Mouse (Mus musculus): Measurements from ENCODE around the gene Creb3. TPM values are rescaled to one million over a fixed set of nuclear protein-coding genes. Genes with fewer than 3 reads are reported as not detected.

The Creb3 gene
- polyA plus RNA-seq, 1 experiment = 133 TPM

DNA sequence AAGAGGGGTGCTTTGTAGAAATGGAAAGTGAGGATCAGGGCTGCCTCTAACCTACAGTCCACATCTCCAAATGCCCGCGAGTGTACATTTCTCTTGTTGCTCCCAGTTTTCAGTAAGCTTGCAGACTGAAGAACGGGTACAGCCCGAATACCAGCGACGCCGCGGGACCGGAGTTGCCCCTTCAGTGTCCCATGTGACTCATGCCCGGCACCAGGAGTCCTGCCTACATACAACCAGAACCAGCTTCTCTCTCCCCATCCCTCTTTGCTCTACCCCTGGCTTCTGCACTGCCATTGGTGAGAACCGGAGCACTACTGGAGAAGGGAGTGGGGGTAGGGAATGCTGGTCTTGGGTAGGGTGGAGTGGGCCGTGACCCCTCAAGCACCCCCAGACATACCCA is 19.2 kb downstream of the Creb3 start:
- WGBS = 95% methylated on average over 12 of the region's 12 CpGs
- peaks cover 10% of the 10 kb centered on the region for H3K4me1 ChIP-seq (ENCODE audit: control insufficient read depth, insufficient read depth, insufficient read length, low read length)
- no peak overlapping the region for H3K4me3 ChIP-seq (ENCODE audit: low read depth, low read length)
- no peak for TF ChIP-seq POLR2A (IDR thresholded peaks at IDR 0.05; ENCODE audit: low read depth, low read length)
- no peak for TF ChIP-seq CTCF (IDR thresholded peaks at IDR 0.05; ENCODE audit: extremely low read depth, insufficient read length, insufficient replicate concordance, low read depth, low read length)
- no peak overlapping the region for H3K27ac ChIP-seq (ENCODE audit: insufficient read depth, low read depth, low read length)
- H3K36me3 ChIP-seq (ENCODE audit: control insufficient read depth, insufficient read depth, low read length) = peaks cover 30% of the 10 kb centered on the region
- H3K27me3 ChIP-seq (ENCODE audit: control insufficient read depth, insufficient read depth, low read length) = no peaks in the 10 kb centered on the region

DNA sequence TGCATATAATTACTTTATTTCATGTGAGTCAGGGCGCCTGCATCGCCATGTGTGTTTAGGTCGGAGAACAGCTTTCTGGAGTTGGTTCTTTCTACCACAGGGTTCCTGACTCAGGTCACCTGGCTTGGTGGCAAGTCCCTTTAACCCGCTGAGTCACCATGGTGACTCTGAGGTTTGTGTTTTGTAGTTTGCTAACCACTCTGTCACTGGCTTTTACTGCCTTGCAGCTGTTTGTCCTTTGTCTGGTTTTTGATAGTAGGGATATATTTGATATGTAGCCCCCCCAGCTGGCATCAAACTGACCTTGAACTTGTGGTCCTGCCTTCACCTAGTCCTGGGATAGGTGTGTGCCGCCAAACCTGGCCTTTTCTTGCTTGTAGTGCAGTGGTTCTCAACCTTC is 20.1 kb downstream of the Creb3 start:
- no peak for TF ChIP-seq CTCF (IDR thresholded peaks at IDR 0.05; ENCODE audit: extremely low read depth, insufficient read length, insufficient replicate concordance, low read depth, low read length)
- no peak for TF ChIP-seq POLR2A (IDR thresholded peaks at IDR 0.05; ENCODE audit: low read depth, low read length)
- H3K27ac ChIP-seq (ENCODE audit: insufficient read depth, low read depth, low read length) = no peak overlapping the region
- WGBS = 82% methylated on average over 5 of the region's 5 CpGs
- peaks cover 5% of the 10 kb centered on the region for H3K4me1 ChIP-seq (ENCODE audit: control insufficient read depth, insufficient read depth, insufficient read length, low read length)
- H3K27me3 ChIP-seq (ENCODE audit: control insufficient read depth, insufficient read depth, low read length) = no peaks in the 10 kb centered on the region
- H3K4me3 ChIP-seq (ENCODE audit: low read depth, low read length) = no peak overlapping the region
- H3K36me3 ChIP-seq (ENCODE audit: control insufficient read depth, insufficient read depth, low read length) = peaks cover 30% of the 10 kb centered on the region

DNA sequence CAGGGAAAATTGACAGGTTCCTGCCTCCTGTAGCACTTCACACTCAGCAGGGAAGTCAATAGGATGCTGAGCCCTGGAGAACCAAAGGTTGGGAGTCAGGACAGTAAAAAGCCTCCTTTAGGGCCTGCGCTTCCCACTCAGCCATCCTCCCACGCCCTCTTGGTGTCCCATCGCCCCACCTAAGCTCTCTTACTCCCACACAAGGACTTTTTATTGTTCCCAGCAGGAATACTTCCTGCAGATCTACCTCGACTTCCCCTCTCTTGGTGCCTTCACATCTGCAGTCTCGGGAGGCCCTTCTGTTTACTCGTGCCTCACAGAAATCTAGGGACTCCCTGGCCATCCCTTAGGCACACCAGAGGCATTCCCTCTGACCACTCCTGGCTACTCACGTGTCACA is 21.3 kb downstream of the Creb3 start:
- peaks cover 2% of the 10 kb centered on the region; the same call in 1 of the 2 replicates for H3K4me1 ChIP-seq (ENCODE audit: control insufficient read depth, insufficient read depth, insufficient read length, low read length)
- H3K4me3 ChIP-seq (ENCODE audit: low read depth, low read length) = no peak overlapping the region
- peaks cover 30% of the 10 kb centered on the region for H3K36me3 ChIP-seq (ENCODE audit: control insufficient read depth, insufficient read depth, low read length)
- H3K27ac ChIP-seq (ENCODE audit: insufficient read depth, low read depth, low read length) = no peak overlapping the region
- 74% methylated on average over 7 of the region's 7 CpGs for WGBS
- TF ChIP-seq POLR2A (IDR thresholded peaks at IDR 0.05; ENCODE audit: low read depth, low read length) (no peak), CTCF (IDR thresholded peaks at IDR 0.05; ENCODE audit: extremely low read depth, insufficient read length, insufficient replicate concordance, low read depth, low read length) (no peak)
- no peaks in the 10 kb centered on the region for H3K27me3 ChIP-seq (ENCODE audit: control insufficient read depth, insufficient read depth, low read length)

DNA sequence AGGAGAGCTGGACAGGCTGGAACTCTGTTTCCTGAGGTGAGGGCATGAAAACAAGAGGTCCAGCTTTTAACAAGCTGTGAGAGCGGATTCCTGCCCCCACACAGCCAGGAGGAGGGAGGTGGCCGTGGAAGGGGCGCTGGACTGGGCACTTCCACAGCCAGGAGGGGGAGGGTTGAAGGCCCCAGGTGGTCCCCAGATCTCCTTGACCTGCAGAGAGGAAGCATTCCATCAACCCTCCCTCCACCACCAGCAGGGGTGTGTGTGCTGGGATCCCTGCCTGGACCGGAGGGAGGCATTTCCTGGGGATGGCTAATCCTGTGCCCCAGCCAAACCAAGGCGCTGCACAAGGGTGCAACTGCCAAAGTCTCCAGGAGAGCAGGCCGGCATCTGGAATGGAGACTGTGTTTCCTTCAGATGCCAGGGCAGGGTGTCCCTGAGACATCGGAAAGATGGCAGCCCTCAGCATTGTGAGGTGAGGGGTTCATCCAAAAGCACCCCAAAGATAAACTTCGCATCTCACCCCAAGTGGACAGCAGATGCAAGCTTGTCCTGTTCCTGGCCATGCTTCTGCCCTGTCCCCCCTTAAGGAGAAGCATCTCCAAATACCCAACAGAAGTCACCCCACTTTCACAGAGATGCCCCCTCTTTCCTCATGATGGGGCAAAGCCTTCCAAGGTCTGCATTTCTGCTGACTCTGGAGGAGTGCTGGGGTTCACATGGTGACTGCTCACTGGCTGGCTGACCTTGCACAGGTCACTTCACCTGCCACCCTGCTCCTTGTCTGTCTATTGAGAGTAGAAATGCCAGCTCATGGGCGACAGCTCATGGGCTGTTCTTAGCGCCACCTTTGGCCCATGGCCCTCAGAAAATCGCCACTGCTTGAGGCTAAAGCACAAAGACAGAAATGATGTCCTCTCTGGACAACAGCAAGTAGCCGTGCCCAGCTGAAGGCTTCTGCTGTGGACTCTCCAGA is 22.6 kb downstream of the Creb3 start, which contains the start of gene Msmp:
TSS of gene Msmp (minus strand) at position 51 of the 973 bp plus-strand sequence.
- peaks cover under 1% of the 10 kb centered on the region; the same call in 1 of the 2 replicates for H3K4me1 ChIP-seq (ENCODE audit: control insufficient read depth, insufficient read depth, insufficient read length, low read length)
- WGBS = 77% methylated on average over 12 of the region's 12 CpGs
- H3K27me3 ChIP-seq (ENCODE audit: control insufficient read depth, insufficient read depth, low read length) = no peaks in the 10 kb centered on the region
- H3K4me3 ChIP-seq (ENCODE audit: low read depth, low read length) = no peak within 1 kb of the TSS
- no peak within 1 kb of the TSS for H3K27ac ChIP-seq (ENCODE audit: insufficient read depth, low read depth, low read length)
- H3K36me3 ChIP-seq (ENCODE audit: control insufficient read depth, insufficient read depth, low read length) = peaks cover 30% of the 10 kb centered on the region
- no peak for TF ChIP-seq POLR2A (IDR thresholded peaks at IDR 0.05; ENCODE audit: low read depth, low read length)
- TF ChIP-seq CTCF (IDR thresholded peaks at IDR 0.05; ENCODE audit: extremely low read depth, insufficient read length, insufficient replicate concordance, low read depth, low read length) = no peak

DNA sequence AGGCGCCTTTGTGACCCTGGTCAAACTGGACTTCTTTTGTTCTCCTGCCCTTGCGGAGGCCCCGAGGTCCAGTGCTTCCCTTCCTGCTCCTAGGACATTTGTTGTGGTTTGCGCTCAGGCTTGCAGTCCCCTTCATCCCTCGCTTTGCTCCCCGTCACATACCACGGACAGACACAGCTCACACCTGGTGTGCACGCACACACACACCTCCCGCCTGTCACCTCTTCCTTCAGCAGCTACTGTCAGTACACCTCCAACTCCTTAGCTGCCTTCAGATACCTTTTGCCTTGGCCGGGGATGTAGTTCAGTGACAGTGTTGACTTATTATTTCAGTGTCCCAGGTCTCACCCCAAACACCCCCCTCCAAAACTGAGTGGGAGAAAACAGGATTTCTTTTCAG is 23.6 kb downstream of the Creb3 start:
- 69% methylated on average over 10 of the region's 10 CpGs for WGBS
- TF ChIP-seq POLR2A (IDR thresholded peaks at IDR 0.05; ENCODE audit: low read depth, low read length) = no peak
- no peak for TF ChIP-seq CTCF (IDR thresholded peaks at IDR 0.05; ENCODE audit: extremely low read depth, insufficient read length, insufficient replicate concordance, low read depth, low read length)
- H3K27ac ChIP-seq (ENCODE audit: insufficient read depth, low read depth, low read length) = no peak overlapping the region
- H3K4me3 ChIP-seq (ENCODE audit: low read depth, low read length) = no peak overlapping the region
- H3K36me3 ChIP-seq (ENCODE audit: control insufficient read depth, insufficient read depth, low read length) = peaks cover 27% of the 10 kb centered on the region
- no peaks in the 10 kb centered on the region; the same call in 1 of the 2 replicates for H3K4me1 ChIP-seq (ENCODE audit: control insufficient read depth, insufficient read depth, insufficient read length, low read length)
- H3K27me3 ChIP-seq (ENCODE audit: control insufficient read depth, insufficient read depth, low read length) = no peaks in the 10 kb centered on the region

DNA sequence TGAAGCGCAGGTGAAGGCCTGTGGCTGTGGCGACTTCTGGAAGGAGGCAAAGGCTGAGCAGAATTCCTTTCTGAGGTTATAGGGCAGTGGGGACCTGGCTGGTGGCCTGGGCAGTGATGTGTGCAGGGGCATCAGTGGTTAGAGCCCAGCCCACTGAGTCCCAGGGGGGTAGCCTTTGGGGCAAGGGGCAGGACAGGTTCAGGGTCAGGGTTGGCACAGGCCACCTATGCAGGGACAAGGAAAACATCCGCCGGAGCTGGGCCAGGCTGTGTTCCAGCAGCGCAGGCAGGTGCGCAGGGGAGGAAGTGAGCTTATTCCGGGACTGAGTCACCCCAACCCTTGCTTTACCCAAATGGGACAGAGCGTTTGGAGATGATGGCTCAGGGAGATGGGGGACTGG is 24.3 kb downstream of the Creb3 start:
- Histone ChIP-seq H3K4me1 (ENCODE audit: control insufficient read depth, insufficient read depth, insufficient read length, low read length) (no peaks in the 10 kb centered on the region; the same call in 1 of the 2 replicates), H3K36me3 (ENCODE audit: control insufficient read depth, insufficient read depth, low read length) (peaks cover 21% of the 10 kb centered on the region), H3K27ac (ENCODE audit: insufficient read depth, low read depth, low read length) (no peak overlapping the region), H3K4me3 (ENCODE audit: low read depth, low read length) (no peak overlapping the region), H3K27me3 (ENCODE audit: control insufficient read depth, insufficient read depth, low read length) (no peaks in the 10 kb centered on the region)
- 37% methylated on average over 8 of the region's 8 CpGs for WGBS
- no peak for TF ChIP-seq CTCF (IDR thresholded peaks at IDR 0.05; ENCODE audit: extremely low read depth, insufficient read length, insufficient replicate concordance, low read depth, low read length)
- TF ChIP-seq POLR2A (IDR thresholded peaks at IDR 0.05; ENCODE audit: low read depth, low read length) = no peak

DNA sequence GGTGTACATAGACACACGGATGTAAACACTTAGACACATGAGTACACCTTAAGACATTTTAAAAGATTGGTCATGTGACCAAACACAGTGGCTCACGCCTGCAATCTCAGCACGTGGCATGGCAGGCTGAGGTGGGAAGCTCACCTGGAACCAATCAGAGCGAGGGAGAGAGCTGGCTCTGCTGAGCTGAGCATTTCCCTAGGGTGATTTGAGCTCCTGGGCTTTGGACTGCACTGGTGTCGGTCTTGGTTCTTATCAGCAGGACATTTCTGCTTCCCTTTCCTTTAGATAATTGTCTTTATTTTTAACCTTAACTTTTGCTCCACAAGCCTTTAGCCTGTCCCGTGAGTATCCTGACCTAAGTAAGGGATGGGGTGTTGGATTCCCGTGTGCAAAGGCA is 25.5 kb downstream of the Creb3 start:
- WGBS = 28% methylated on average over 7 of the region's 7 CpGs
- no peak overlapping the region for H3K27ac ChIP-seq (ENCODE audit: insufficient read depth, low read depth, low read length)
- peaks cover 11% of the 10 kb centered on the region for H3K36me3 ChIP-seq (ENCODE audit: control insufficient read depth, insufficient read depth, low read length)
- no peaks in the 10 kb centered on the region; the same call in 1 of the 2 replicates for H3K4me1 ChIP-seq (ENCODE audit: control insufficient read depth, insufficient read depth, insufficient read length, low read length)
- no peaks in the 10 kb centered on the region for H3K27me3 ChIP-seq (ENCODE audit: control insufficient read depth, insufficient read depth, low read length)
- H3K4me3 ChIP-seq (ENCODE audit: low read depth, low read length) = no peak overlapping the region
- TF ChIP-seq CTCF (IDR thresholded peaks at IDR 0.05; ENCODE audit: extremely low read depth, insufficient read length, insufficient replicate concordance, low read depth, low read length) (no peak), POLR2A (IDR thresholded peaks at IDR 0.05; ENCODE audit: low read depth, low read length) (no peak)
